In genomic region chr5:128603693-128604092, GRCm38 (mm10) we compare ENCODE assay signal across 13 mouse cellular contexts. TPM values are rescaled to one million over a fixed set of nuclear protein-coding genes. Genes with fewer than 3 reads are reported as not detected.
DNase-seq lines count a peak whose midpoint lies in the region; ATAC-seq and TF ChIP-seq lines count a peak whose summit lies in the region.
"Had no signal": no experiment of that assay in that cellular context is flagged by ENCODE, and none has a peak within 500 bp of the region (broad histone marks: within the 10 kb centered on the region; RNA-seq: fewer than 3 reads in every experiment).

No protein-coding gene starts in this region.

- peaks cover 50% of the 10 kb centered on the region for H3K4me1 ChIP-seq in embryonic facial prominence, embryonic 12.5 days
- peaks cover 17% of the 10 kb centered on the region; the same call in 1 of the 2 replicates for H3K4me1 ChIP-seq in hindbrain, postnatal 0 days (ENCODE audit: insufficient read depth, low read length)
- H3K4me1 ChIP-seq in midbrain, embryonic 15.5 days: peaks cover 54% of the 10 kb centered on the region
- peaks cover 29% of the 10 kb centered on the region for H3K4me1 ChIP-seq in kidney, embryonic 14.5 days (ENCODE audit: control insufficient read depth, insufficient read depth, low read length)

- no peaks in the 10 kb centered on the region for H3K36me3 ChIP-seq in embryonic facial prominence, embryonic 12.5 days
- no peaks in the 10 kb centered on the region for H3K36me3 ChIP-seq in hindbrain, postnatal 0 days (ENCODE audit: insufficient read depth, low read length)
- H3K36me3 ChIP-seq in midbrain, embryonic 15.5 days (replicated peaks): no peaks in the 10 kb centered on the region
- H3K36me3 ChIP-seq in kidney, embryonic 14.5 days (ENCODE audit: control insufficient read depth, insufficient read depth, low read length): no peaks in the 10 kb centered on the region
- H3K36me3 ChIP-seq: liver, embryonic 13.5 days had no signal

- H3K27ac ChIP-seq in embryonic facial prominence, embryonic 12.5 days: peak overlapping the region; percentile 81
- H3K27ac ChIP-seq in hindbrain, postnatal 0 days: no peak overlapping the region
- no peak overlapping the region for H3K27ac ChIP-seq in midbrain, embryonic 15.5 days
- no peak overlapping the region for H3K27ac ChIP-seq in kidney, embryonic 14.5 days (ENCODE audit: low read depth, low read length)
- H3K27ac ChIP-seq: liver, embryonic 13.5 days had no signal

- intact Hi-C loops in left cerebral cortex, postnatal 4 days (cut with DNase I): no loop called here

- TF ChIP-seq CTCF in hindbrain, postnatal 0 days (IDR thresholded peaks at IDR 0.05; ENCODE audit: low read depth): no peak

- H3K4me3 ChIP-seq in embryonic facial prominence, embryonic 12.5 days: peak overlapping the region; percentile 79
- H3K4me3 ChIP-seq in hindbrain, postnatal 0 days (ENCODE audit: low read length): no peak overlapping the region
- H3K4me3 ChIP-seq in midbrain, embryonic 15.5 days: peak overlapping the region; percentile 61
- no peak overlapping the region for H3K4me3 ChIP-seq in kidney, embryonic 14.5 days (ENCODE audit: low read length)
- H3K4me3 ChIP-seq: liver, embryonic 13.5 days had no signal

- H3K27me3 ChIP-seq in embryonic facial prominence, embryonic 12.5 days: peaks cover 31% of the 10 kb centered on the region
- no peaks in the 10 kb centered on the region; the same call in 1 of the 2 replicates for H3K27me3 ChIP-seq in hindbrain, postnatal 0 days (ENCODE audit: insufficient read depth, low read length)
- peaks cover 7% of the 10 kb centered on the region for H3K27me3 ChIP-seq in midbrain, embryonic 15.5 days (replicated peaks)
- peaks cover 58% of the 10 kb centered on the region for H3K27me3 ChIP-seq in kidney, embryonic 14.5 days (ENCODE audit: control insufficient read depth, insufficient read depth, low read length)

- 24% methylated on average over 1 of the region's 1 CpGs for WGBS in embryonic facial prominence, embryonic 12.5 days
- 54% methylated on average over 1 of the region's 1 CpGs for WGBS in hindbrain, postnatal 0 days
- 18% methylated on average over 1 of the region's 1 CpGs for WGBS in midbrain, embryonic 15.5 days
- WGBS in kidney, embryonic 14.5 days: 76% methylated on average over 1 of the region's 1 CpGs

- ATAC-seq in embryonic facial prominence, embryonic 12.5 days (ENCODE audit: insufficient number of reproducible peaks, insufficient read depth, low FRiP score, low TSS enrichment): no peak
- ATAC-seq in hindbrain, postnatal 0 days: no peak
- no peak for ATAC-seq in midbrain, embryonic 15.5 days (replicated peaks)
- ATAC-seq in megakaryocyte progenitor cell, adult 5-6 weeks (replicated peaks; ENCODE audit: poor library complexity): no peak
- ATAC-seq in kidney, embryonic 14.5 days (ENCODE audit: low FRiP score, low TSS enrichment): no peak

- no peak overlapping the region for H3K9ac ChIP-seq in embryonic facial prominence, embryonic 12.5 days
- H3K9ac ChIP-seq in hindbrain, postnatal 0 days (replicated peaks; ENCODE audit: low read length): no peak overlapping the region
- H3K9ac ChIP-seq in midbrain, embryonic 15.5 days: no peak overlapping the region
- H3K9ac ChIP-seq in kidney, embryonic 14.5 days (ENCODE audit: low read depth, low read length): no peak overlapping the region
- H3K9ac ChIP-seq: liver, embryonic 13.5 days had no signal

- DNase-seq in embryo, embryonic 10.5 days (ENCODE audit: low spot score): peak; percentile 45
- DNase-seq in embryo, embryonic 9.5 days (ENCODE audit: extremely low spot score): no peak
- DNase-seq in hindbrain, postnatal 0 days (ENCODE audit: low spot score): no peak
- no peak for DNase-seq in left cerebral cortex, postnatal 4 days
- DNase-seq: adrenal gland, postnatal 36 days; kidney, postnatal 25 days; layer of hippocampus, postnatal 36 days; liver, embryonic 13.5 days; lung, postnatal 10 days had no signal

- no peaks in the 10 kb centered on the region for H3K9me3 ChIP-seq in embryonic facial prominence, embryonic 12.5 days
- H3K9me3 ChIP-seq in hindbrain, postnatal 0 days (ENCODE audit: low read length): no peaks in the 10 kb centered on the region
- H3K9me3 ChIP-seq in midbrain, embryonic 15.5 days: no peaks in the 10 kb centered on the region
- no peaks in the 10 kb centered on the region for H3K9me3 ChIP-seq in kidney, embryonic 14.5 days (ENCODE audit: control insufficient read depth, low read length)
- H3K9me3 ChIP-seq: liver, embryonic 13.5 days had no signal

- peak overlapping the region; percentile 92 for H3K4me2 ChIP-seq in embryonic facial prominence, embryonic 12.5 days (replicated peaks)
- H3K4me2 ChIP-seq in hindbrain, postnatal 0 days (ENCODE audit: low read depth, low read length): peak overlapping the region; percentile 93
- peak overlapping the region; percentile 93 for H3K4me2 ChIP-seq in midbrain, embryonic 15.5 days
- no peak overlapping the region for H3K4me2 ChIP-seq in kidney, embryonic 14.5 days (replicated peaks; ENCODE audit: low read depth, low read length)
- H3K4me2 ChIP-seq: liver, embryonic 13.5 days had no signal

RNA-seq across cellular contexts. Expression of gene Fzd10, which starts 3.0 kb away (rescaled TPM):
- polyA plus RNA-seq in embryonic facial prominence, embryonic 12.5 days (2016; fragmentation: Nextera tagmentation; extraction: Ambion mirVana): 8.1 and 8.2 TPM in 2 replicates
- total RNA-seq in hindbrain, postnatal 0 days (2014; rRNA removed): 22.1 TPM in 2 replicates
- polyA plus RNA-seq in hindbrain, postnatal 0 days (2015; fragmentation: Nextera tagmentation; extraction: Ambion mirVana): 2.7 and 3.6 TPM in 2 replicates
- 5.9 and 6.7 TPM in 2 replicates for polyA plus RNA-seq in midbrain, embryonic 15.5 days (2015; fragmentation: Nextera tagmentation; extraction: Ambion mirVana)
- not detected in 2 replicates for total RNA-seq in megakaryocyte progenitor cell, adult 5-6 weeks (2015)
- total RNA-seq in megakaryocyte progenitor cell, adult 5-6 weeks (2017): not detected in 2 replicates
- 1 to 10 TPM; 3.0 TPM for total RNA-seq in left cerebral cortex, postnatal 4 days (2021)
- polyA plus RNA-seq in kidney, embryonic 14.5 days (2014; fragmentation: Nextera tagmentation; extraction: Ambion mirVana): 3.4 and 3.9 TPM in 2 replicates

Comparison
In these comparisons a context has a peak if more than half of its experiments do, and no peak if none do; other contexts are left out.
1. H3K4me3 ChIP-seq: peak in embryonic facial prominence, embryonic 12.5 days (single experiment) and midbrain, embryonic 15.5 days (single experiment); none in hindbrain, postnatal 0 days (single experiment) and kidney, embryonic 14.5 days (single experiment).